In the genomic region with DNA sequence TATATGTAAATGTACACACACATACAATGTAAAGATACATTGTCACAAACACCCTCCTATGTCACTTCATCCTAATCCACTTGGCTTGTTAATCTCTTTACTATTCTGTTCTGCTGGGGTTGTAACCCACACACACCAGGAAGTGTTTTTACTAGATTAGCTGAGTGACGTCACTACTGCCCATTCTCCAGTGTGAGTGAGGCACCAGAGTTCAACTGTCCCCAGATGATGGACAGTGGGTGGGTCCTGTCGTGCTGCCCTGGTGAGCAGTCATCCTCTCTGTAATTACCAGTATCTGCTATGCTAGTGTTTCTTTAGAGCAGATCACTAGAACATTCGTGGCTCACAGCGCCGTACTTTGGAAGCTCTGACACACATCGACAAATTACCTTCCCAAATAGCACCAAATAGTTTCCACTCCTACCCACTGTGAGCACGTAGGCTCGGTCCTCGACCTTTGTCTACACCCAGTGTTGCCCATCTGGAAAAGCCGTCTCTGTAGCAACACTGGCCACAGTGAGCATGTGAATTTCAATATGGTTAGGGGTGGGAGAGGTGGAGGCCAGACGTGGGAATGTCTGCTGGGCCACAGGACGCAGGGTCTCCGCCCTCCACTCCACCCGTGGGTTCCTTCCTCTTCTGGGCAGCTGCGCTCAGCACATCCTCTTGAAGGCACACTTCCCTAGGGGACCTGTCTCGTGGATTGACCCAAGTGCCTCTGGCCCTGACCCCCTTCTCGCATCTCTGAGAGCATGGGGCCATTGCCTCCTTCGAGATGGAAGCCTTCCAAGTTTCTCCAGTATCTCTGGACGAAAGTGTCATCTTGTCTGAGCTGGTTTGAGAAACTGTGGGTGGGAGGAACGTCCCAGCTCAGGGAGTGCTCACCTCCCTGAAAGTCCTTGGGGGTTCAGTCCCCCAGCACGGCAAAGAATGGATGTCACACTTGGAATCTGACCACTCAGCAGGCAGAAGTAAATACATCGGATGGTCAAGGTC, we compare ENCODE assay signal across 13 mouse cellular contexts. TPM values are rescaled to one million over a fixed set of nuclear protein-coding genes. Genes with fewer than 3 reads are reported as not detected.
DNase-seq lines count a peak whose midpoint lies in the region; ATAC-seq and TF ChIP-seq lines count a peak whose summit lies in the region.
"Had no signal": no experiment of that assay in that cellular context is flagged by ENCODE, and none has a peak within 500 bp of the region (broad histone marks: within the 10 kb centered on the region; RNA-seq: fewer than 3 reads in every experiment).

No protein-coding gene starts in this region.

- ATAC-seq in heart, embryonic 11.5 days (replicated peaks; ENCODE audit: insufficient number of reproducible peaks, low FRiP score, low TSS enrichment), result no peak
- peak; percentile 43 for ATAC-seq in lung, postnatal 0 days
- ATAC-seq in stomach, embryonic 15.5 days (ENCODE audit: insufficient read depth, low FRiP score, low read depth), result no peak
- ATAC-seq in cerebellum, adult (ENCODE audit: insufficient number of reproducible peaks, low FRiP score, low TSS enrichment), result no peak

- no peak overlapping the region for H3K9ac ChIP-seq in heart, embryonic 11.5 days (ENCODE audit: low read depth, low read length)
- no peak overlapping the region for H3K9ac ChIP-seq in lung, postnatal 0 days (replicated peaks; ENCODE audit: low read depth)
- H3K9ac ChIP-seq in stomach, embryonic 15.5 days, result no peak overlapping the region

- 62% methylated on average over 22 of the region's 22 CpGs for WGBS in heart, embryonic 11.5 days (ENCODE audit: insufficient replicate concordance)
- WGBS in lung, postnatal 0 days, result 33% methylated on average over 22 of the region's 22 CpGs
- WGBS in stomach, embryonic 15.5 days, result 51% methylated on average over 22 of the region's 22 CpGs

- H3K27ac ChIP-seq in heart, embryonic 11.5 days (ENCODE audit: low read depth, low read length), result no peak overlapping the region
- H3K27ac ChIP-seq in lung, postnatal 0 days (ENCODE audit: low read length), result peak overlapping the region; percentile 47; the same call in 1 of the 2 replicates
- H3K27ac ChIP-seq in stomach, embryonic 15.5 days, result peak overlapping the region; percentile 57

- H3K4me2 ChIP-seq in heart, embryonic 11.5 days, result no peak overlapping the region
- H3K4me2 ChIP-seq in lung, postnatal 0 days (replicated peaks; ENCODE audit: low read depth, low read length), result no peak overlapping the region
- no peak overlapping the region for H3K4me2 ChIP-seq in stomach, embryonic 15.5 days

- DNase-seq in heart, adult 11 months, result peak; percentile 99
- peak; percentile 50 for DNase-seq in lung, postnatal 0 days (ENCODE audit: low spot score)
- no peak for DNase-seq in lung, postnatal 14 days
- peak; percentile 41 for DNase-seq in heart, postnatal 36 days
- DNase-seq in left cerebral cortex, postnatal 36 days (ENCODE audit: low spot score in 2 of 2), result no peak
- DNase-seq: adrenal gland, postnatal 14 days; B cell, adult 2 months; cerebellum, postnatal 14 days; gastrocnemius, postnatal 14 days had no signal

- no peaks in the 10 kb centered on the region for H3K27me3 ChIP-seq in heart, embryonic 11.5 days (ENCODE audit: control insufficient read depth, insufficient read depth, low read length)
- no peaks in the 10 kb centered on the region for H3K27me3 ChIP-seq in lung, postnatal 0 days (replicated peaks; ENCODE audit: insufficient read depth, low read length)
- H3K27me3 ChIP-seq in stomach, embryonic 15.5 days (replicated peaks), result no peaks in the 10 kb centered on the region

- no peak for TF ChIP-seq CTCF in lung, postnatal 0 days (IDR thresholded peaks at IDR 0.05)

- no peak for TF ChIP-seq EP300 in lung, postnatal 0 days (IDR thresholded peaks at IDR 0.05)

- no peaks in the 10 kb centered on the region for H3K36me3 ChIP-seq in heart, embryonic 11.5 days (ENCODE audit: control insufficient read depth, insufficient read depth, low read length)
- no peaks in the 10 kb centered on the region for H3K36me3 ChIP-seq in lung, postnatal 0 days (ENCODE audit: insufficient read depth, low read length)
- no peaks in the 10 kb centered on the region for H3K36me3 ChIP-seq in stomach, embryonic 15.5 days

- no peaks in the 10 kb centered on the region for H3K9me3 ChIP-seq in heart, embryonic 11.5 days (replicated peaks; ENCODE audit: control insufficient read depth, low read length)
- no peaks in the 10 kb centered on the region for H3K9me3 ChIP-seq in lung, postnatal 0 days (ENCODE audit: low read length)
- no peaks in the 10 kb centered on the region for H3K9me3 ChIP-seq in stomach, embryonic 15.5 days

- intact Hi-C loops in heart, postnatal 36 days (cut with DNase I), result no loop called here
- intact Hi-C loops in left cerebral cortex, postnatal 36 days (cut with DNase I), result no loop called here

- peaks cover 5% of the 10 kb centered on the region; the same call in 1 of the 2 replicates for H3K4me1 ChIP-seq in heart, embryonic 11.5 days (ENCODE audit: control insufficient read depth, insufficient read depth, low read length)
- H3K4me1 ChIP-seq in lung, postnatal 0 days (ENCODE audit: insufficient read depth, low read depth, low read length), result peaks cover 20% of the 10 kb centered on the region
- H3K4me1 ChIP-seq in stomach, embryonic 15.5 days, result peaks cover 30% of the 10 kb centered on the region

- H3K4me3 ChIP-seq in heart, embryonic 11.5 days (ENCODE audit: low read depth, low read length), result no peak overlapping the region
- H3K4me3 ChIP-seq in lung, postnatal 0 days (ENCODE audit: low read depth, low read length), result no peak overlapping the region
- H3K4me3 ChIP-seq in stomach, embryonic 15.5 days (replicated peaks), result no peak overlapping the region
- H3K4me3 ChIP-seq: erythroblast, embryonic 14.5 days had no signal

RNA-seq across cellular contexts. Expression of a gene that starts 28.2 kb away (rescaled TPM):
- 5.2 and 5.3 TPM in 2 replicates for polyA plus RNA-seq in heart, embryonic 11.5 days (2014; fragmentation: Nextera tagmentation; extraction: Ambion mirVana)
- 8.0 and 8.4 TPM in 2 replicates for polyA plus RNA-seq in lung, postnatal 0 days (2015; fragmentation: Nextera tagmentation; extraction: Ambion mirVana)
- 10 to 100 TPM in 1 of 2 experiments, 1 to 10 TPM in 1; 8.9 to 10.6 TPM for total RNA-seq in heart, postnatal 36 days (2021)
- polyA plus RNA-seq in stomach, embryonic 15.5 days (2015; fragmentation: Nextera tagmentation; extraction: Ambion mirVana), result 11.2 and 13.0 TPM in 2 replicates
- 10 to 100 TPM; 53.6 to 68.9 TPM for total RNA-seq in left cerebral cortex, postnatal 36 days (2021)

RNA-seq across cellular contexts. Expression of a gene that starts 55.7 kb away (rescaled TPM):
- 7.9 and 8.5 TPM in 2 replicates for polyA plus RNA-seq in heart, embryonic 11.5 days (2014; fragmentation: Nextera tagmentation; extraction: Ambion mirVana)
- polyA plus RNA-seq in lung, postnatal 0 days (2015; fragmentation: Nextera tagmentation; extraction: Ambion mirVana), result 16.7 and 21.5 TPM in 2 replicates
- 10 to 100 TPM in 1 of 2 experiments, 1 to 10 TPM in 1; 4.8 to 12.4 TPM for total RNA-seq in heart, postnatal 36 days (2021)
- polyA plus RNA-seq in stomach, embryonic 15.5 days (2015; fragmentation: Nextera tagmentation; extraction: Ambion mirVana), result 17.6 and 17.9 TPM in 2 replicates
- 10 to 100 TPM; 58.5 to 60.5 TPM for total RNA-seq in left cerebral cortex, postnatal 36 days (2021)

RNA-seq across cellular contexts. Expression of a gene that starts 56.7 kb away (rescaled TPM):
- polyA plus RNA-seq in heart, embryonic 11.5 days (2014; fragmentation: Nextera tagmentation; extraction: Ambion mirVana), result 5.1 and 5.3 TPM in 2 replicates
- polyA plus RNA-seq in lung, postnatal 0 days (2015; fragmentation: Nextera tagmentation; extraction: Ambion mirVana), result 4.1 and 4.6 TPM in 2 replicates
- total RNA-seq in heart, postnatal 36 days (2021), result 1 to 10 TPM; 3.1 to 3.8 TPM
- 5.1 and 5.4 TPM in 2 replicates for polyA plus RNA-seq in stomach, embryonic 15.5 days (2015; fragmentation: Nextera tagmentation; extraction: Ambion mirVana)
- 1 to 10 TPM; 3.9 TPM for total RNA-seq in left cerebral cortex, postnatal 36 days (2021)

Comparison
In these comparisons a context has a peak if more than half of its experiments do, and no peak if none do; other contexts are left out.
1. DNase-seq: peak in heart, adult 11 months (single experiment), lung, postnatal 0 days (single experiment) and heart, postnatal 36 days (2 of 2); none in lung, postnatal 14 days (single experiment) and left cerebral cortex, postnatal 36 days (0 of 2).